Mouse (Mus musculus): ENCODE data around the gene Gm3500.

The Gm3500 gene

DNA sequence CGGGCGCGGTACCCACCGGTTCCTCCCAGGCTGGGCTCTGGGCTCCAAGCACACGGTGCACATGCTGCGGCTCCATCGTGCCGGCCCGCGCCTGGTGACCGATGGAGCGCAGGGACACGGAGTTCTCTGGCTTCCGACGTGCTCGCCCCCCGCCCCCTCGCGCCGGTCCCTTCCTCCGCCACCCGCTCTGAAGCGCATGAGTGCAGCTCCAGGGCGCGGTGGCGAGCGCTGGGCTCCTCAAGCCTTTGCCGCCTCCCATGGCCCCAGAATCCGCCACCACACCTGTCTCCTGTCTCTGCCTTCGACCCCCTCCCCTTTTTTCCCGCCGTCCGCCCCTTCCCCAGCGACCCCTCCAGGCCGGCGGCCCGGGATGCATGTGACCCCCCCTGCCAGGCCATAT, at the start of gene Gm3500:
Gene Gm3500 (minus strand): TSS at position 101 of the 400 bp plus-strand sequence.
- WGBS, result no CpG with 5 or more reads among the region's 37 CpGs

DNA sequence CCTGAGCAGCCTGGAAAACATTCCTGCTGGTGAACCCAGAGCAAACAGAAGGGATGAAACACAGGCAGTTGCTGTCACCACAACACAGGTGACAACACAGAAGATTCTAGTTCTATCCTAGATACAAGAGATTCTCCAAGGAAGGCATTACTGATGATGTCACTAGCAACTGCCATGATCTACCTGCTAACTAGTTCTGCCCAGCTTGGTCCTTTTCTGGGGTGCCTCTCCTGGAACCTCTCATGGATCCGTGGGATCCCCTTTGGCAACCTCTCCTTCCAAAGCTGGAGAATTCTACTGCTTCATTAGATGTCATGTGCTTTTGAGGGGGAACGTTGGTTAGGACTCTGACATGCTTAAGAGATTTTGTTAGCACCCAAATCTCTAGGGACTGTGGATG, 54.0 kb downstream of the Gm3500 start, which contains the start of gene Gm3542:
Gene Gm3542 (minus strand): TSS at position 101 of the 400 bp plus-strand sequence.
- WGBS, result no CpG with 5 or more reads among the region's 2 CpGs

All from cerebral cortex, adult 2 months (tissue).